Mouse (Mus musculus): ENCODE measurements around the gene Pcbp3.

DNA sequence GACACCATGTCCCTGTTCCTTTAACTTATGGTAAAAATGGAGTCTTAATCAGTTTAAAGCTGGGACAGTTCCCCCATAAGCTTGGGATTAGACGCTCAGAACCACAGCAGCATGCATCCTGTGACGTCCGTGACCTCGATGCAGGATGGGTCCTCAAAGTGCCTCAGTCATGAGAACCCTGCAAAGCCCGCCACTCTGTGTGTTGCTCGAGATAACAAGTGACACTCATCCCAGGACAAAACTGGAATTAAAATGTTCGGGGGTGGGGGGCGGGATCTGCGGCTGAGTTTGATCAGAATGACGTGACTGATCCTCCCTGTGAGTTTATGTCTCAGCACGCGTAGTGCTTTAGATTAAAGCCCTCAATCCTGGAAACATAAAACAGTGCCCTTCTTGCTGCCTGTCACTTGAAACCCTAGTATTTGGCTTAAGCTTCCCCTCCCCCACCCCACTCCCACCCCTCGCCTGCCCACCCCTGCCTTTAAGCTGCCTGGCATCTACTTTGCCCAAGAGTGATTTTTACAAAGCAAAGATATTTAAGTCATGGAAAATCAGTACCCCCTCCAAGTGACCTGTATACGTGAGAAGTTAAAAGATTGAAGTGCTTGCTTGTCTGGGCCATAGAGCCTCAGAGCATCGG lies 12.2 kb upstream of the Pcbp3 start:
- TF ChIP-seq RAD21 (IDR thresholded peaks at IDR 0.05; ENCODE audit: low read depth, low read length) (no peak), NELFE (IDR thresholded peaks at IDR 0.05; ENCODE audit: low read depth, low read length) (no peak), MAFK (IDR thresholded peaks at IDR 0.05; ENCODE audit: insufficient replicate concordance, low read length) (no peak)

Data from CH12.LX (cell line).